Mouse (Mus musculus) A20 (cell line): ENCODE measurements at regions not wholly inside any gene's neighbourhood (a gene's known extent, or its start where the extent isn't known, plus 50 kb on each side); places are given as distances from the start of the nearest gene placed in this dataset.

Source experiments
- DNase-seq: peaks from one replicate; pipeline ENCODE4 v3.0.0-alpha.2; 2011; ENCODE audit warnings: low read depth, low spot score

DNA sequence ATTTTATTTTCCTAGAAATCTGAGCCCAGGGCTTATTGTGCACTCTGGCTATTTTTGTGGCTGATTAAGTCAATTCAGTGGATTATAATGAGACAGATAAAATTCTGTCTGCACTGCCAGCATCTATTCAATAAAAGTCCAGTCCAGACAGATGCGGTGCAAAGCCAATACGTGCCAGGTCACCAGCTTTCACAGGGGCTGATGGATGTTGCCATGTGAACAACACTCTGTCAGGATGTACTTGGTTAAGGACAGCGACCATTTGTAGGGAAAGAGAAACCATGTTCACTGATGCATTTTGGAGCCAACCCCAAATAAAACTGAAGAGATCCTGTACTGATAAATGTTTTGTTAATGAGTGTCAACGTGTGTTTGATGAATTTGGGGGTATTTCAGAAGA lies 285.0 kb upstream of the Gnpda2 start:
- DNase-seq, result no peak

DNA sequence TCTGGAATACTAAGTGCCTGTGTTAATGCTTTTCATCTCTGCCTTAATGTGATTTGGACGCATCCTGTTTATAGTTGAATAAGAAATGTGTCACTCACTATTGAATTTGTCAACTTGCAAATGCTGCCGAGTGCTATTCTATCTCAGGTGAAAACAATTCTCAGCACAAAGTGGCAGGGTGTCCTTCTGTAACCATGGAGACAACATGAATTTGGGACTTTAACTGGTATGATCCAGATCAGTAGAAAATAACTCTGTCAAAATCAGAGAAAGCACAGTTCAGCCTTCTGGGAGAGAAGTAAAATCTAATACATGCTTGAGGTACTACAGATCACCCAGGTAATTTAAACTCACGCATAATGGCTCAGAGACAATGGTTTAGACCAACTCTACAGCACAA lies 270.9 kb upstream of the Gnpda2 start:
- DNase-seq, result no peak

- peak; percentile 13 for DNase-seq
Measured at GRCm38 (mm10) chr5:69844809-69845208, 252.7 kb upstream of the Gnpda2 start.

DNA sequence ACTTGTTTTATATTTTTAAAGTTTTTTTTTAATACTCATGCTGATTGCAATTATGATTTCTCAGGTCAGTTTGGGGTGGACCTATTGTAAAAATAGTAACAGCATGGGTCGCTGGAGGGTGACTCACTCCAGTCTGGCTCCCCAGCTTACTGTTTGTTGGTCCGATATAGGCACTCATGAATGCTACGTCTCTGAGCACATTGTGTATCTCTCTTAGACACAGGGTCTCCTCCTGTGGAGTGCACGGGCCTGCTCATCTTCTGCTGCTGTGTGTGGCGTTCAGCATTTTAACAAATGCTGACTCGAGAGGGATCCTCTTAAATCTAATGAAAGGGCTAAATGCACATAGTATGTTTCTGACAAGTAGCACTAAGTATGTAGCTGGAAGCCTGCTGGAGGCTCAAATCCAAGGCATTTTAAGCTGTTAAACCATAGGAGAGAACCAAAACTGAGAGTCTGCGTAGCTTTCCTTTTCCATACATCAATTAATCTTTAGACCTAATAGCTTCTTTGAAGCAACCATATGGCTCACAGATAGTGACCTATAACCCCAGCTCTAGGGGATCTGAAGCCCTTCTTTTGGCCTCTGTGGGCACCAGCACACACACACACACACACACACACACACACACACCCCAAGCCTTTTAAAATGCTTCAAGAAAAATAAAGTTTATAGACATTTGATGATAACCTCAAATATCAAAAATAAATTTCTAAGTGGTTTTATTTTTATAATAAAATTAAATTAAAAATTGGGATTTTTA lies 246.0 kb upstream of the Gnpda2 start:
- no peak for DNase-seq

DNA sequence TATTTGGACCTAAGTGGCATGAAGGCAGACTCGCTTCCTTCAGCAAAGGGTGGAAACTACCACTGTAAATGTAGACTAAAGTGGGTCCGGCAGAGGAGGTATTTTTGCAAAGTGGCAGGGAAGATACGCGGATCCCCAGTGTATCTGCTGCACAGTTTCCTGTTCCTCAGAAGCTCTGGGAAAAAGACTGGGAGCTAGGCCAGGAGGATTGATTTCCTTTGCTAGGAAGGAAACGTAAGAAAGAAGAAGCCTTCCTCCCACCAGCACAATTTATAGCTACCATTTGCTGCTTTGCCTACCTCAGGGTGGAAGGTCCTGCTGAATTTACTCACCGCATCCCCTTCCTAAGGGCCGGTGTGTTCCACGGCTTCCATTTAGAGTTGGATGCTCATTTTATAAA lies 244.2 kb upstream of the Gnpda2 start:
- DNase-seq, result no peak

- no peak for DNase-seq
Measured at GRCm38 (mm10) chr5:69835162-69835561, 243.0 kb upstream of the Gnpda2 start.

- DNase-seq, result no peak
Measured at GRCm38 (mm10) chr5:69817778-69818177, 225.6 kb upstream of the Gnpda2 start.

- DNase-seq, result no peak
Measured at GRCm38 (mm10) chr5:69817035-69817434, 224.9 kb upstream of the Gnpda2 start.

DNA sequence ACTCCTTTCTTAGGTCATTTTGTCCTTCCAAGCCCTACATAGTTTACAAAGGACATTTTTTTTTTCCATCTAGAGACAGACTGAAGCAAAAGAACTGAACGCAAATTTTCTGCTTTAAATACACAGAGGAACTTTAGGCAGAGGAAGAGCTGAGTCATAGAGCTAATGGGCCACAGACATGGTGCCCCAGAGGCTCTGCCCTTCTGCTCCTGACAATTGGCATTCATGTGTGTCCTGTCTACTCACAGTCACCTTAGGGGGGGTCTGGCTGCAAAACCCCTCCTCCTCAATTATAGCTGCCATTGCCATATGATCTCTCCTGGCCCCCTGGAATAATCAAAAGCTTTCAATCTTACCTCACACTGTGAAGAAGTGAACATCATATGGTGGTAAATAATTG lies 223.2 kb upstream of the Gnpda2 start:
- DNase-seq, result no peak

DNA sequence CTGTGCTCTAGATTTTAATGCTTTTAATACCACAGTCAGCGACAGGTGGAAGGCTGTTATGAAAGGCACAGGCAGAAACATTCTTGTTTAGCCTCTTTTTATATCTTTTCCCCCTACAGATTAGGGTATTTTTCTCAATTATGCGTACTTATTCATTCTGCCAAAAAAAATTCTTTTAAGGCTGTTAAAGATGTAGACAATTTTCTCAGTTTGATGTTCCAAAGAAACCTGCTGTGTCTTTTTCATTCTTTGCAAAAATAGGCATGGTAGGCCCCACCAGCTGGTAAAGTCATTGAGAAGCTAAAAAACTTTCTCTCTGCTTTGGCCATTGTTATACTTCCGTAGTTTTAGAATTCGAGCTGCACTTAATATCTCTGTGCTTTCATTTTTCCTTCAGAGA lies 210.5 kb upstream of the Gnpda2 start:
- DNase-seq, result no peak

DNA sequence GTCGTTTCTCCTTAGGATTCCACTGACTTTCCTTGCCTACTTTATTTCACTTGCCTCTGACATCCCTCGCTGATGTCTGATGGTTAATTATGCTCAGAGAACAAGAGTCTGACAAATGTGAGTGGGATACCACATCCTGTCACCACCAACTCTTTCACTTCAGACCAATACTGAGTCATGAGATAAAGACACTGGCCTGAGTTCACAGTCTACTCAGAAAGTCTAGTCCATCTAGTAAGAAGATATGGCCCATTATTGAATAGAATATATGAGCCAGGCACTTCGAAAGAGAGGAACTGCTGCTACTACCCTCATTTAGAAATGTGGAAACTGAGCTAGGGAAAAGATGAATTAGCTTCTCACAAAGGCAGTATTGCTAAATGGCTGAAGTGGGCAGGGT lies 210.0 kb upstream of the Gnpda2 start:
- DNase-seq, result no peak

DNA sequence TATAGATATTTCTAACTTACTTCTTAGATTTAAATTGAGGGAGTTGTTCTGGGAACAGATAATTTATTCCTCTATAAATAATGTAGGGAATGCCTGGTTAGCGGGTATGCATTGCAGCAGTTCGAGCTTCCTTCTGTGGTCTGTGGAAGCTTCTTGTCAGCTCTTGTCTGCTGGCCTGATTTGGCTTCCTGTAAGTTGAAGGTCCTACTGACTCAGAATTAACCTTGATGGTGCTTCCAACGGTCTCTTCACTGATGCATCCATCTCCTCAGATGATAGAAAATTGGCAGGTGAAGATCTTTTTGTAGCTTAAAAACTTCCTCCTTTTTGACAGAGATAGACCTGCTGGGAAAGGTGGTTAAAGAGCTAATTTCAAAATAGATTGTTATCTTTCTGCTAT lies 203.2 kb upstream of the Gnpda2 start:
- DNase-seq, result no peak

DNA sequence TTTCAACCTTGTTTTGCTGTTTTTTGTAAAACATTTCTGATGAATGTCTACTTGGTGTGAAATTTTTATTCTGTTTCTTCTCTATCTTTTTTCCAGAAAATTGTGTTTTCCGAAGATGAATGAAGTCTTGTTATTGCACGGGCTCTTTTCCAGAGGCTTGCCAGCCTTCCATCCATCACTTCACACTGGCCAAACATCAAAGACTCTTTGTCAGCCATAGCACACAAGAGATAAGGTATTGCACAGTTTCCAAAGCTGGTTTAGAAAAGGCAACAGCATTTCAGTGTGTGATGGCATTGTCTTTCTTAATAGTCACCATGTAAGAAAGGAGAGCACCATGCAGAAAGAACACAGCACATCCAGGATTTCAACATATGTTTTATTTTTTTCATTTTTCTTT lies 202.5 kb upstream of the Gnpda2 start:
- no peak for DNase-seq

DNA sequence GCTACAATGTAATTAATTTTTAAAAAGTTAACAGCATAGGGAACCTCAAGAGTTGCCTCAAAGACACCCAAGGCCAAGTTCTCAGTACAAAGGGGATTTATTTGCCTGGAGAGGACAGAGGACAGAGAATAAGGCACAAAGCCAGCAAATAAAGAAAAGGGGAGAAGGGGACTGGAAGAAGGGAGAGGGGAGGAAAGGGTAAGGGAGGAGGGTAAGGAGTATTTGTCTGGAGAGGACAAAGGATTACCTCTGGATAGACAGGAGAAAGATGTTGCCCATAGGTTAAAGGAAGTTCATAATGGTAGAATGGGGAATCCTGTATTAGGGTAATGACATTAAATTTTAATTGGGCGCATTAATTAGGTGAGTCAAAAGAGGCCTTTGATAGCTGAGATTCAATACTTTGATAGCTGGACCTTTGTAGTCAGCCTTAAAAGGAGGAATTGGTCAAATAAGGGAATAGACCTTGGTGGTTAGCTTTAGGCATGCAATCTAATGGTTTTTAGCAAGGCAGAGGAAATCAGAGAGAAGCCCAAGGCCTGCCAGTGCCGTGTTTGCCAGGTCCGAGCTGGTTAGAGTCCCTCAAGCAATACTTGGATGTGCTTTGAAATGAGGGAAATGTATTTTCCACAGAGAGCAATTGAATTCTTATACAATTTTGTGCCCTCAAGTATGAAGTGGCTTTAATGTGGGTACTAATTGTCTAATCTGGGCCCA lies 164.8 kb upstream of the Gnpda2 start:
- DNase-seq, result no peak

DNA sequence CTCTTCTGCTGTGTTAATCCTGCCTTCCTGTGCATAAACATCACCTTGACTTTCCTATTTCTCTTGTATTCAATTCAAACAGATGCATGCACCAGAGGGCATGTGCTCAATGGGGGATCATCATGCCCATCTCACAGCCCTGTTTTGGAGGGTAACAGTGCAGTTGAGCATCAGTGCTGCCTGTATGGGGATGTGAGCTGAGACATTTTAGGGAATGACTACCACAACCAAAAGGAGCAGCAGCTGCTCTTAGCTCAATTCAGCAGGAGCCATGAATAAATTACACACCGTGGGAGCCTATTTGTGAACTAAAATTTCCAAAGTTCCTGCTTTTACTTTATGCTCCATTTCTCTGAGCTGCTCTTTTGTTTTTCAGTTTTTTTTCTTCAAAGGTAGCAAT lies 164.2 kb upstream of the Gnpda2 start:
- DNase-seq, result no peak

DNA sequence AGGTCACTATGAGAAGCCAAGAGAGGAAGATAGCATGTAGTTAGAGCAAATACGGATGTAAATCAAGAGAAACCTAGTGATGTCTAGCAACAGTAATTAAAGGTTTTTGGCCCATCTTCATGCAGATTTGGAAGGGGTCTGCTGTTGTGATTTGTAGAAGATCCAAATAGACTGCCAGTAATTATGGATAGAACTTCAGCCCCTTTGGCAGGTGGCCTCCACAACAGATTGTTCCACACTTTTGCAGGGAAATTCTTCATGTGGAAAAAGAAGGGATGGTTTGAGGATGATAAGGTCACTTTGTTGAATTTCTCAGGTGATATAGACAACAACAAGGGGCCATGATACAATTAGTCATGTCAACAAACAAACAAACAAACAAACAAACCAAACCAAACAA lies 148.4 kb upstream of the Gnpda2 start:
- DNase-seq, result no peak

DNA sequence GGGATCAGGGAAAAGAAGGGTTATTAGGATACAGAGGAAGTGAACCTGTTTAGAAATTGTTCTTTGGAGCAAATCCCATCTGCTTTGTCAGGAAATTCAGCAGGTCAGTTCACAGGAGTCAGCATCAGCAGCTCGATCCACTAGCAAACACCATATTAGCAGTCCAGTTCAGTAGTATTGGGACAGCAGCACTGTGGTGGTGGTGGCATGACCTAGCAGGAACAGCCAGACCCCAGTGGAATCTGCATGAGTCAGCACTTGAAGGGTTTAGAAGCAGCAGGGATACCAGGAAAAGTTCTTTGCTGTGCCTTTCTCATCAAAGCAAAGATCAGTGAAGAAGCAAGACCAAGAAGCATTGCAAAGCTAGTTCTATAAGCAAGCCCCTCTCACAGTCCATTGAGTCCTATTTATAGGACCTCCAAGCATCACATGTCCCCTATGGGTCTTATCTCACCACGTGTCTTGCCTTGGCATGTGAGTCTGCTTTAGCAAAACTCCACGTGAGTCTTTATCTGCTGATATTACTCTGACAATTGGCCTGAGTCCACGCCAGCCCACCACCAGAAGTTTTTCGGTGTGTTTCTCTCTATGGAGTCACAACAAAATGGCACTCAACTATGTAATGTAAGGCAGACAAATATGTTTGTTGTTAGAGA lies 129.3 kb upstream of the Gnpda2 start:
- DNase-seq, result no peak

DNA sequence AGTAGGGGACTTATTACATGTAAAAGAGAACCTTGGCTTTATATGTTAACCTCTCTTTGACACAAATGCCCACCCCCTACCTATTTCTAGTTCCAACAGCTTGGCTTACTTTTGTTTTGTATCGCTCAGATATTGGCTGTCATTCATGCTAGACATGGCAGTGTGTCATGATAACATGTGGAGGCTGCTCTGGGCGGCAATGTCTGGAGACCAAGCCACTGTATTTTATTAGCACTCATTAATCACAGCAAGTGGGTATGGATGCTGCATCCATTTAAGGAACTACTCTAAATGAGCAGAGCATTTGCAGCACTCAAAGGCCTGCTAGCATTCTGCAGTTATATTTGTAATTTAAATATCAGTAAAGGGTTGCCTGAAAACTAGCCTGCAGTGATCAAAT lies 123.9 kb upstream of the Gnpda2 start:
- DNase-seq, result no peak

- no peak for DNase-seq
Measured at GRCm38 (mm10) chr5:69707099-69707498, 115.0 kb upstream of the Gnpda2 start.

DNA sequence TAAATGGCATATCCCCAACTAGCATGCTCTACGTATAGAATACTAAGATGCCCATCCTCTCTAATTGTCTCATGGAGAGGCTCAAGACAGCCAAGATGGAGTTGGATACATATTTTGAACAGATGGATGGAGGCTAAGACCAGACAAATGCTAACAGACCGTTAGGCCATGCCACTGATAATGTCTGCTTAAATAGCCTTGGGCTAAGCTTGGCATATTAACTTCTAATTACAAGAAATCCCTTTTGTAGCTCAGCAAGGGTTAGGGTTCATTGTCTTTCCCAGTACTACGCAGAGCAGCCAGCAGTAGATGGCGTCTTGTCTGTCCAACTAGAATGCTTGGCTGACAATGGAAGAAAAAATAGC lies 113.0 kb upstream of the Gnpda2 start:
- DNase-seq, result no peak

DNA sequence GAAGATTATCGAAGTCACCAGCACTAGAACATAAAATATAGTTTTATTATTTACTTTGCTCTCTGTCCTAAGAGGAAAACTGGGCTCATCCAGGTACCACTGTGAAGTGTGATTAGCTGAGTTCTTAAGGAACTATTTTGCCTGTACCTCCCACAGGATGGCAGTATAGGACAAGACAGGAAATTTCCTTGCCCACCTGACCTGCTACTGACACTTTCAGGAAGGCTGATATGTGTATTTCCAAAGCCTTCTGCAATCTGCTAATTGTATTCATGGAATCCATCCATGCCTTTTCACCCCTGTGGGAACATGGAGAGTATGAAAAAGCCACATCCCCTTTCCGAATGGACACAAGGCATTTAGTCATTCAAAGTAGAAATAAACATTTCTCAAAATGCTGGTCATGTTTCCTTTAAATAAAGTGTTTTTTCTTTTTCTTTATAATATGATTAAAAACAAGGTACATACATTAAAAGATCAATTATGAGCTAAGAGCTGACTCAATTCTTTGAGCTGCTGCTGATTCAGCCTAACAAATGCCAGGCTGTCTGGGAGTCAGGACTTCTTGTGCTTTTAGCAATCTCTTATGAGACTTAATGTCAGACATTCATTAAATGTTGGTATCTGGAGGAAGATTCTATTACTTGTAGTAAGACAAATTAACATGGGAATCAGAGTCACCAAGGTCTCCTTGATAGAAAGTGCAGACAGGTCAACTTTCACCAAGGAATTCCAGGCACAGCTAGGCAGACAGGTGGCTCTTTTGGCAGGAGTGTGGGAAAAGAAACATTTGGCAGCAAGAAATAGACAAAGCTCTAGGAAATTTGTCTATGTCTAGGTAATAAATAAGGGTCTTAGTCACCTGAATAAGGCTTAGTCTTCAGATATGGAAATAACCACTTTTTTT lies 112.4 kb upstream of the Gnpda2 start:
- peak; percentile 50 for DNase-seq

DNA sequence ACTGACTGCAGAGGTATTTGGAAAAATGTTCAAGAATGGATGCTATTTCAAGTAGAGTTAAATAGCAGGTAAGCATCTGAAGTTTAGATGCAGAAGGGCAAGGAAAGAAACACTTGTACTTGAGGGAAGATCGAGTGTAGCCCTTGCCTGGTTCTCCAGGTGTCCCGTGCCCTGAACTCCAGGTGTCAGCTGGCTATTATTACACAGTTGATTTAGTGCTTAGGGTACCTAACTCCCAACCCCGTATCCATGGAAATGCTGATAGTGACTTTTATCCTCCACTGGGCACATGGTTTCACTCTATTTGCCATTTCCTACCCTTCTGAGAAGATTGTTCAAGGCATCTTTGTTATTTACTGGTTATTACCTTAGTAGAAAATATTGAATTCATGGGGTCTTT lies 86.6 kb upstream of the Gnpda2 start:
- no peak for DNase-seq
